Mouse (Mus musculus): ENCODE data around the gene Fxr2.

DNA sequence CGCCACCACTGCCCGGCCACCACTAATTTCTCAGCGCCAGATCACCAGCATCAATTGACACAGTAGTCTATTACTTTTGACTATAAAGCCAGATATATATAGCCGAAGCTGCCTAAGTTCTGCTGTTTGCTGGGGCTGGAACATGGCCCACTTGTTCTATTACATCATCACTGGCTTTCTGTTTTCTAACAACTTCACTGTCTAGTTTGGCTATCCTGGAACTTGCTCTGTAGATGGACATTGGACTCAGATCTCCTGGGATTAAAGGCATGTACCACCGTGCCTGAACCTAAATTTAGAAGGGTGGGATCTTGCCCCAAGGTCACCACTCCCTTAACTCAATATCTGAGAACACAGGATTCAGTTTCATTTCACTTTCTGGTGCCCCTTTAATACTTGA is 13.1 kb downstream of the Fxr2 start:
- TF ChIP-seq POLR2A (IDR thresholded peaks at IDR 0.05; ENCODE audit: extremely low read depth, insufficient read depth, low read length) = no peak
- TF ChIP-seq CTCF (IDR thresholded peaks at IDR 0.05; ENCODE audit: extremely low read depth, insufficient read depth, low read length) = no peak

Data from cortical plate, adult 2 months (tissue).